Mouse (Mus musculus) neural tube, embryonic 15.5 days (tissue): ENCODE data around the gene 1810013L24Rik. TPM values are rescaled to one million over a fixed set of nuclear protein-coding genes. Genes with fewer than 3 reads are reported as not detected.
A peak's percentile ranks its signal among the peaks of the same experiment; 100 is the strongest.

Experiments
- ATAC-seq: fragments of 200-750 bp; cut with Nextera tagmentation; 2 replicates; pipeline ENCODE4 v1.8.0; 2017; ENCODE audit warnings: mild to moderate bottlenecking, moderate TSS enrichment, moderate library complexity; ENCODE audit not compliant: low FRiP score
- H3K27ac ChIP-seq: fragments of 300-500 bp; sonication (generic); replicated peaks from 2 replicates; pipeline ENCODE4 v1.5.1; 2015; ENCODE audit warnings: mild to moderate bottlenecking, inconsistent platforms
- H3K27me3 ChIP-seq: fragments of 300-500 bp; sonication (generic); replicated peaks from 2 replicates; pipeline ENCODE4 v1.6.1; 2015; ENCODE audit warnings: inconsistent platforms
- H3K36me3 ChIP-seq: fragments of 300-500 bp; sonication (generic); 2 replicates; pipeline ENCODE4 v1.6.1; 2015; ENCODE audit warnings: inconsistent platforms
- H3K4me1 ChIP-seq: fragments of 300-500 bp; sonication (generic); 2 replicates; pipeline ENCODE4 v1.6.1; 2015; ENCODE audit warnings: inconsistent platforms
- H3K4me2 ChIP-seq: fragments of 300-500 bp; sonication (generic); 2 replicates; pipeline ENCODE4 v1.6.1; 2015; ENCODE audit warnings: inconsistent platforms, mild to moderate bottlenecking, moderate library complexity
- H3K4me3 ChIP-seq: fragments of 300-500 bp; sonication (generic); replicated peaks from 2 replicates; pipeline ENCODE4 v1.5.1; 2015; ENCODE audit warnings: mild to moderate bottlenecking, inconsistent platforms
- H3K9ac ChIP-seq: fragments of 300-500 bp; sonication (generic); replicated peaks from 2 replicates; pipeline ENCODE4 v1.6.1; 2015; ENCODE audit warnings: mild to moderate bottlenecking, inconsistent platforms
- H3K9me3 ChIP-seq: fragments of 300-500 bp; sonication (generic); replicated peaks from 2 replicates; pipeline ENCODE4 v1.6.1; 2016; ENCODE audit warnings: inconsistent platforms
- WGBS: fragments of 180-500 bp; shearing (Covaris S2); methylation state at CpG from one replicate; pipeline ENCODE4 v1.1.7; 2015; ENCODE audit warnings: mixed read lengths; 5-methylcytosine and 5-hydroxymethylcytosine counted together
- polyA plus RNA-seq: library from polyadenylated mRNA; unstranded; fragments of >200 nt; fragmentation: Nextera tagmentation; extraction: Ambion mirVana; gene quantifications from 2 replicates; pipeline ENCODE4 v1.2.1, GENCODE M21; 2015

1810013L24Rik gene
- polyA plus RNA-seq: 23.4 and 25.3 TPM in 2 replicates

- peak; percentile 97 for ATAC-seq
- WGBS: under 1% methylated on average over 76 of the region's 80 CpGs
- Histone ChIP-seq H3K9me3 (no peaks in the 10 kb centered on the region), H3K4me3 (peak within 1 kb of the TSS; percentile 96), H3K4me1 (peaks cover 33% of the 10 kb centered on the region), H3K4me2 (peak within 1 kb of the TSS; percentile 98), H3K36me3 (no peaks in the 10 kb centered on the region), H3K27me3 (no peaks in the 10 kb centered on the region), H3K9ac (peak within 1 kb of the TSS; percentile 100), H3K27ac (peak within 1 kb of the TSS; percentile 95)
Measured at GRCm38 (mm10) chr16:8829564-8830359, at the start of gene 1810013L24Rik. Gene 1810013L24Rik, plus strand, starts transcription at chr16:8830100.

GRCm38 (mm10) chr16:8780187-8780586 is 49.7 kb upstream of the 1810013L24Rik start:
- 81% methylated on average over 3 of the region's 3 CpGs for WGBS
- H3K9ac ChIP-seq: no peak overlapping the region
- no peaks in the 10 kb centered on the region for H3K27me3 ChIP-seq
- H3K9me3 ChIP-seq: no peaks in the 10 kb centered on the region
- no peak overlapping the region for H3K27ac ChIP-seq
- no peak for ATAC-seq
- H3K4me3 ChIP-seq: no peak overlapping the region
- H3K36me3 ChIP-seq: no peaks in the 10 kb centered on the region
- no peaks in the 10 kb centered on the region for H3K4me1 ChIP-seq
- H3K4me2 ChIP-seq: no peak overlapping the region

- H3K27me3 ChIP-seq: no peaks in the 10 kb centered on the region
- H3K9me3 ChIP-seq: no peaks in the 10 kb centered on the region
- no peak overlapping the region for H3K27ac ChIP-seq
- ATAC-seq: no peak
- H3K36me3 ChIP-seq: no peaks in the 10 kb centered on the region
- no peak overlapping the region for H3K4me3 ChIP-seq
- H3K9ac ChIP-seq: no peak overlapping the region
- WGBS: 76% methylated on average over 6 of the region's 6 CpGs
- H3K4me1 ChIP-seq: no peaks in the 10 kb centered on the region
- H3K4me2 ChIP-seq: no peak overlapping the region
Measured at GRCm38 (mm10) chr16:8781191-8781590, 48.7 kb upstream of the 1810013L24Rik start.

- Histone ChIP-seq H3K4me1 (no peaks in the 10 kb centered on the region), H3K4me3 (no peak overlapping the region), H3K36me3 (no peaks in the 10 kb centered on the region), H3K9me3 (no peaks in the 10 kb centered on the region), H3K9ac (no peak overlapping the region), H3K4me2 (no peak overlapping the region), H3K27ac (no peak overlapping the region), H3K27me3 (no peaks in the 10 kb centered on the region)
- no peak for ATAC-seq
- 86% methylated on average over 2 of the region's 2 CpGs for WGBS
Measured at GRCm38 (mm10) chr16:8781660-8782059, 48.2 kb upstream of the 1810013L24Rik start.

GRCm38 (mm10) chr16:8783198-8783913 is 46.5 kb upstream of the 1810013L24Rik start:
- Histone ChIP-seq H3K9ac (no peak overlapping the region), H3K9me3 (no peaks in the 10 kb centered on the region)
- WGBS: 88% methylated on average over 16 of the region's 16 CpGs

GRCm38 (mm10) chr16:8784753-8785152 is 45.1 kb upstream of the 1810013L24Rik start:
- H3K9ac ChIP-seq: no peak overlapping the region
- H3K4me3 ChIP-seq: no peak overlapping the region
- H3K4me2 ChIP-seq: no peak overlapping the region
- H3K36me3 ChIP-seq: no peaks in the 10 kb centered on the region
- no peak for ATAC-seq
- H3K9me3 ChIP-seq: no peaks in the 10 kb centered on the region
- WGBS: 80% methylated on average over 3 of the region's 3 CpGs
- H3K4me1 ChIP-seq: no peaks in the 10 kb centered on the region
- H3K27me3 ChIP-seq: no peaks in the 10 kb centered on the region
- H3K27ac ChIP-seq: no peak overlapping the region

More at GRCm38 (mm10) chr16:8783198-8783913, 46.5 kb upstream of the 1810013L24Rik start:
- no peak overlapping the region for H3K4me3 ChIP-seq
- H3K4me2 ChIP-seq: no peak overlapping the region
- no peaks in the 10 kb centered on the region for H3K4me1 ChIP-seq
- H3K27ac ChIP-seq: no peak overlapping the region
- ATAC-seq: no peak
- H3K27me3 ChIP-seq: no peaks in the 10 kb centered on the region
- H3K36me3 ChIP-seq: no peaks in the 10 kb centered on the region

GRCm38 (mm10) chr16:8790886-8791285 is 39.0 kb upstream of the 1810013L24Rik start:
- no peaks in the 10 kb centered on the region for H3K36me3 ChIP-seq
- no peak overlapping the region for H3K4me2 ChIP-seq
- ATAC-seq: no peak
- no peak overlapping the region for H3K27ac ChIP-seq
- WGBS: 75% methylated on average over 4 of the region's 4 CpGs
- no peak overlapping the region for H3K4me3 ChIP-seq
- no peak overlapping the region for H3K9ac ChIP-seq
- no peaks in the 10 kb centered on the region for H3K27me3 ChIP-seq
- no peaks in the 10 kb centered on the region for H3K4me1 ChIP-seq
- no peaks in the 10 kb centered on the region for H3K9me3 ChIP-seq

GRCm38 (mm10) chr16:8791949-8792557 is 37.8 kb upstream of the 1810013L24Rik start, which contains the start of gene Usp7:
Gene Usp7, minus strand, starts transcription at chr16:8792308.
- no peak for ATAC-seq
- Histone ChIP-seq H3K9me3 (no peaks in the 10 kb centered on the region), H3K4me3 (no peak within 1 kb of the TSS), H3K9ac (no peak within 1 kb of the TSS), H3K27ac (no peak within 1 kb of the TSS), H3K4me2 (no peak within 1 kb of the TSS), H3K4me1 (no peaks in the 10 kb centered on the region), H3K27me3 (no peaks in the 10 kb centered on the region), H3K36me3 (no peaks in the 10 kb centered on the region)
- WGBS: 96% methylated on average over 20 of the region's 20 CpGs

- H3K4me1 ChIP-seq: no peaks in the 10 kb centered on the region
- no peaks in the 10 kb centered on the region for H3K36me3 ChIP-seq
- ATAC-seq: no peak
- H3K9me3 ChIP-seq: peaks cover 4% of the 10 kb centered on the region; the same call in 1 of the 2 replicates
- no peak overlapping the region for H3K4me2 ChIP-seq
- no peak overlapping the region for H3K4me3 ChIP-seq
- no peaks in the 10 kb centered on the region for H3K27me3 ChIP-seq
- H3K27ac ChIP-seq: no peak overlapping the region
- H3K9ac ChIP-seq: no peak overlapping the region
- WGBS: 17% methylated on average over 3 of the region's 3 CpGs
Measured at GRCm38 (mm10) chr16:8794952-8795351, 34.9 kb upstream of the 1810013L24Rik start.

GRCm38 (mm10) chr16:8795906-8796305 is 34.0 kb upstream of the 1810013L24Rik start:
- Histone ChIP-seq H3K36me3 (no peaks in the 10 kb centered on the region), H3K4me2 (no peak overlapping the region), H3K4me1 (no peaks in the 10 kb centered on the region), H3K27me3 (no peaks in the 10 kb centered on the region), H3K9ac (no peak overlapping the region), H3K9me3 (peaks cover 8% of the 10 kb centered on the region; the same call in 1 of the 2 replicates), H3K4me3 (no peak overlapping the region), H3K27ac (no peak overlapping the region)
- ATAC-seq: no peak
- 44% methylated on average over 2 of the region's 2 CpGs for WGBS

GRCm38 (mm10) chr16:8806703-8807102 is 23.2 kb upstream of the 1810013L24Rik start:
- no peak overlapping the region for H3K27ac ChIP-seq
- H3K9me3 ChIP-seq: no peaks in the 10 kb centered on the region
- H3K36me3 ChIP-seq: no peaks in the 10 kb centered on the region
- no peaks in the 10 kb centered on the region for H3K4me1 ChIP-seq
- WGBS: 19% methylated on average over 4 of the region's 4 CpGs
- H3K4me3 ChIP-seq: no peak overlapping the region
- no peaks in the 10 kb centered on the region for H3K27me3 ChIP-seq
- no peak overlapping the region for H3K9ac ChIP-seq
- ATAC-seq: no peak
- H3K4me2 ChIP-seq: no peak overlapping the region
